In genomic region chr1:80033121-80033520, GRCm38 (mm10) we compare ENCODE assay signal across 14 mouse cellular contexts.
A peak's percentile ranks its signal among the peaks of the same experiment; 100 is the strongest.
DNase-seq lines count a peak whose midpoint lies in the region; ATAC-seq lines count a peak whose summit lies in the region.
"Had no signal": no experiment of that assay in that cellular context is flagged by ENCODE, and none has a peak within 500 bp of the region (broad histone marks: within the 10 kb centered on the region; RNA-seq: fewer than 3 reads in every experiment).

No protein-coding gene starts in this region.

- no peak overlapping the region for H3K4me3 ChIP-seq in kidney, embryonic 16.5 days (ENCODE audit: low read length)
- no peak overlapping the region for H3K4me3 ChIP-seq in forebrain, embryonic 15.5 days
- H3K4me3 ChIP-seq in liver, embryonic 15.5 days (replicated peaks) = no peak overlapping the region
- H3K4me3 ChIP-seq: neural tube, embryonic 12.5 days had no signal

- no peaks in the 10 kb centered on the region for H3K9me3 ChIP-seq in kidney, embryonic 16.5 days (ENCODE audit: low read length)
- H3K9me3 ChIP-seq in forebrain, embryonic 15.5 days = no peaks in the 10 kb centered on the region
- no peaks in the 10 kb centered on the region for H3K9me3 ChIP-seq in liver, embryonic 15.5 days (replicated peaks)
- H3K9me3 ChIP-seq: neural tube, embryonic 12.5 days had no signal

- ATAC-seq in kidney, embryonic 16.5 days (ENCODE audit: low FRiP score, low TSS enrichment) = no peak
- ATAC-seq in forebrain, embryonic 15.5 days (replicated peaks) = peak; percentile 80
- no peak for ATAC-seq in liver, embryonic 15.5 days (ENCODE audit: insufficient read depth)
- ATAC-seq: activated CD4-positive, CD25-positive, alpha-beta regulatory T cell, adult 4 months; intestine, embryonic 16.5 days had no signal

- no peak for DNase-seq in kidney, adult 18-20 months
- peak; percentile 4 for DNase-seq in brain, adult 2 months (ENCODE audit: low read depth, low spot score)
- no peak for DNase-seq in right cerebral cortex, postnatal 4 days
- no peak for DNase-seq in cerebellum, postnatal 10 days
- no peak for DNase-seq in adrenal gland, postnatal 14 days
- DNase-seq: cerebellum, adult 8-10 months; right cerebral cortex, adult 18-20 months; thymus, postnatal 36 days had no signal

- no peaks in the 10 kb centered on the region for H3K36me3 ChIP-seq in kidney, embryonic 16.5 days (ENCODE audit: insufficient read depth, low read length)
- no peaks in the 10 kb centered on the region for H3K36me3 ChIP-seq in forebrain, embryonic 15.5 days
- no peaks in the 10 kb centered on the region for H3K36me3 ChIP-seq in liver, embryonic 15.5 days (replicated peaks)
- H3K36me3 ChIP-seq: neural tube, embryonic 12.5 days had no signal

- H3K27me3 ChIP-seq in kidney, embryonic 16.5 days (ENCODE audit: insufficient read depth, low read length) = no peaks in the 10 kb centered on the region
- H3K27me3 ChIP-seq in forebrain, embryonic 15.5 days = 0 out of 2 replicates have a peak, but pooled peaks cover 3% of the 10 kb centered on the region
- peaks cover 4% of the 10 kb centered on the region for H3K27me3 ChIP-seq in liver, embryonic 15.5 days
- H3K27me3 ChIP-seq: neural tube, embryonic 12.5 days had no signal

- no peak overlapping the region for H3K4me2 ChIP-seq in kidney, embryonic 16.5 days (replicated peaks; ENCODE audit: low read depth, low read length)
- H3K4me2 ChIP-seq in forebrain, embryonic 15.5 days (replicated peaks) = peak overlapping the region; percentile 4; the same call in 1 of the 2 replicates
- no peak overlapping the region for H3K4me2 ChIP-seq in liver, embryonic 15.5 days
- H3K4me2 ChIP-seq: neural tube, embryonic 12.5 days had no signal

- H3K9ac ChIP-seq in kidney, embryonic 16.5 days (replicated peaks; ENCODE audit: low read length) = no peak overlapping the region
- H3K9ac ChIP-seq in forebrain, embryonic 15.5 days (replicated peaks) = no peak overlapping the region
- H3K9ac ChIP-seq in liver, embryonic 15.5 days = no peak overlapping the region
- H3K9ac ChIP-seq: neural tube, embryonic 12.5 days had no signal

- peaks cover 10% of the 10 kb centered on the region for H3K4me1 ChIP-seq in kidney, embryonic 16.5 days (ENCODE audit: insufficient read depth, low read length)
- H3K4me1 ChIP-seq in forebrain, embryonic 15.5 days = peaks cover 20% of the 10 kb centered on the region
- H3K4me1 ChIP-seq in liver, embryonic 15.5 days (replicated peaks) = peaks cover 51% of the 10 kb centered on the region

- 38% methylated on average over 2 of the region's 2 CpGs for WGBS in kidney, embryonic 16.5 days
- 3% methylated on average over 2 of the region's 2 CpGs for WGBS in forebrain, embryonic 15.5 days
- 53% methylated on average over 2 of the region's 2 CpGs for WGBS in liver, embryonic 15.5 days (ENCODE audit: insufficient replicate concordance)

- peak overlapping the region; percentile 44 for H3K27ac ChIP-seq in kidney, embryonic 16.5 days (ENCODE audit: low read length)
- peak overlapping the region; percentile 55 for H3K27ac ChIP-seq in forebrain, embryonic 15.5 days (replicated peaks)
- 0 out of 2 replicates have a peak overlapping the region, but pooled peaks have one; percentile 30 for H3K27ac ChIP-seq in liver, embryonic 15.5 days (replicated peaks)
- H3K27ac ChIP-seq: neural tube, embryonic 12.5 days had no signal
